Mouse (Mus musculus) limb, embryonic 14.5 days (tissue): Measurements from ENCODE around the gene Tmem144. TPM values are rescaled to one million over a fixed set of nuclear protein-coding genes. Genes with fewer than 3 reads are reported as not detected.
"Not testable (repeated sequence)": the region's sequence is repeated elsewhere in the genome, so short reads cannot be mapped to it uniquely, and the experiment has no call there.

Experiments used
- ATAC-seq: fragments of 200-750 bp; cut with Nextera tagmentation; 2 replicates; pipeline ENCODE4 v1.8.0; 2017; ENCODE audit warnings: low read depth, moderate number of reproducible peaks, moderate TSS enrichment; ENCODE audit not compliant: low FRiP score
- DNase-seq: peaks from one replicate; pipeline ENCODE4 v3.0.0-alpha.2; 2015; ENCODE audit warnings: low spot score
- H3K27ac ChIP-seq: fragments of 300-500 bp; sonication (generic); replicated peaks from 2 replicates; pipeline ENCODE4 v1.5.1; 2014; ENCODE audit warnings: low read depth, mild to moderate bottlenecking, low read length, moderate library complexity, mixed read lengths
- H3K27me3 ChIP-seq: fragments of 300-500 bp; sonication (generic); 2 replicates; pipeline ENCODE4 v1.6.1; 2014; ENCODE audit warnings: low read length, mixed read lengths; ENCODE audit not compliant: control insufficient read depth, insufficient read depth
- H3K36me3 ChIP-seq: fragments of 300-500 bp; sonication (generic); 2 replicates; pipeline ENCODE4 v1.6.1; 2014; ENCODE audit warnings: mild to moderate bottlenecking, low read length, moderate library complexity, mixed read lengths; ENCODE audit not compliant: control insufficient read depth, insufficient read depth
- H3K4me1 ChIP-seq: fragments of 300-500 bp; sonication (generic); 2 replicates; pipeline ENCODE4 v1.6.1; 2014; ENCODE audit warnings: antibody characterized with exemption, low read length, mixed read lengths; ENCODE audit not compliant: control insufficient read depth, insufficient read depth
- H3K4me2 ChIP-seq: fragments of 300-500 bp; sonication (generic); replicated peaks from 2 replicates; pipeline ENCODE4 v1.6.1; 2014; ENCODE audit warnings: low read depth, mild to moderate bottlenecking, low read length, moderate library complexity; ENCODE audit not compliant: severe bottlenecking
- H3K4me3 ChIP-seq: fragments of 300-500 bp; sonication (generic); replicated peaks from 2 replicates; pipeline ENCODE4 v1.5.1; 2014; ENCODE audit warnings: low read length
- H3K9ac ChIP-seq: fragments of 300-500 bp; sonication (generic); 2 replicates; pipeline ENCODE4 v1.6.1; 2014; ENCODE audit warnings: mild to moderate bottlenecking, low read depth, low read length, moderate library complexity; ENCODE audit not compliant: severe bottlenecking
- H3K9me3 ChIP-seq: fragments of 300-500 bp; sonication (generic); 2 replicates; pipeline ENCODE4 v1.6.1; 2016; ENCODE audit warnings: low read length; ENCODE audit not compliant: control insufficient read depth
- POLR2A ChIP-seq: fragments of 200-500 bp; IDR thresholded peaks from 2 replicates; pipeline ENCODE4 v1.8.0; 2012; ENCODE audit warnings: inconsistent platforms, mild to moderate bottlenecking, moderate library complexity, borderline replicate concordance; ENCODE audit not compliant: insufficient read depth, insufficient read length; ENCODE audit errors: extremely low read depth
- WGBS: fragments of 180-500 bp; shearing (Covaris S2); extraction: QIAGEN DNeasy Blood & Tissue Kit; methylation state at CpG from one replicate; pipeline ENCODE4 v1.1.7; 2014; 5-methylcytosine and 5-hydroxymethylcytosine counted together
- polyA plus RNA-seq, 2 experiments: library from polyadenylated mRNA; depleted of rRNA in 1 of 2; stranded (reverse) in 1 of 2; unstranded in 1 of 2; fragments of >200 nt; fragmentation: Nextera tagmentation in 1 of 2; extraction: Ambion mirVana in 1 of 2; gene quantifications; 2 replicates each; pipeline versions ENCODE4 v1.2.1 to v1.2.3; 2012 to 2014

Tmem144 gene
- polyA plus RNA-seq, 2 experiments: 1.2 to 3.3 TPM

DNA sequence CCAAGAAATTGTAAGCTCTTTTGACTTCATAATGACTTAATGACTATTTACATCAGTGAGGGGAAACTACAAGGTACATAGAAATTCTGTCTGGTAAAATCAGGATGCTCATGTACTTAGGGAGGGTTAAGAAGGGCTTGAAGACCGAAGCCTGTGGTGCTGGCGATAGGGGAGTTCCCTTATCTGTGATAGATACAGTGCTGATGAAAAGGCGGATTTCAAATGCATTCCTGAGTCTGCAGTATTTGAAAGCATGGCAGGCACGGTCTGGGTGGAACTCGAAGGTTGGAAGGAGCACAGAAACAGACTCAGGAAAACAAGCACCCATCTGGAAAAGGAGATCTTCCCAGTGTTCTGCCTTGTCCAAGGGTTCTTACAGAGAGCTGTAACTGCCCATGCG lies 42.0 kb downstream of the Tmem144 start:
- 72% methylated on average over 6 of the region's 6 CpGs for WGBS
- no peak for TF ChIP-seq POLR2A
- Histone ChIP-seq H3K36me3 (no peaks in the 10 kb centered on the region), H3K27ac (no peak overlapping the region), H3K4me1 (no peaks in the 10 kb centered on the region), H3K9ac (no peak overlapping the region), H3K27me3 (no peaks in the 10 kb centered on the region), H3K4me2 (no peak overlapping the region), H3K4me3 (no peak overlapping the region), H3K9me3 (no peaks in the 10 kb centered on the region)
- DNase-seq: no peak
- no peak for ATAC-seq

DNA sequence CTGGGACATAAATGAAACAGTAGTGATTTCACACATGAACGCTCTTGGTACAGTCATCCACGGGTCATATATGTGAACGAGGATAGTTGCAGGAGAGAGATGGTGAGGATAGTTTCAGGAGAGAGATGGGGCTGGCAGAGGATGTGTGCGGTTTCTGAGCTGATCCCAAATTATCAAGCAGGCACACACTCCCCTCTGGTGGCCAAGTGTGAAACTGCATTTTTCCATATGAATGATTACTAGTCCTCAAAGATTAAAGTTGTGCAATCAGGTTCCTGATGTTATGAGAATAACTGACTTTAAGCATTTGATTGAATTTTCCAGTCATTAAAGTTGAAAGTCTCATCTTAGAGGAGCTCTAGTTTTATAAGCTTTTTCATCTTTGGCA lies 43.4 kb downstream of the Tmem144 start:
- Histone ChIP-seq H3K36me3 (no peaks in the 10 kb centered on the region), H3K27ac (no peak overlapping the region), H3K4me1 (no peaks in the 10 kb centered on the region), H3K9me3 (no peaks in the 10 kb centered on the region), H3K9ac (no peak overlapping the region), H3K4me2 (no peak overlapping the region), H3K4me3 (no peak overlapping the region), H3K27me3 (no peaks in the 10 kb centered on the region)
- TF ChIP-seq POLR2A: no peak
- WGBS: 6% methylated on average over 4 of the region's 4 CpGs
- DNase-seq (peak; percentile 89), ATAC-seq (peak; percentile 63; the same call in 1 of the 2 replicates)

DNA sequence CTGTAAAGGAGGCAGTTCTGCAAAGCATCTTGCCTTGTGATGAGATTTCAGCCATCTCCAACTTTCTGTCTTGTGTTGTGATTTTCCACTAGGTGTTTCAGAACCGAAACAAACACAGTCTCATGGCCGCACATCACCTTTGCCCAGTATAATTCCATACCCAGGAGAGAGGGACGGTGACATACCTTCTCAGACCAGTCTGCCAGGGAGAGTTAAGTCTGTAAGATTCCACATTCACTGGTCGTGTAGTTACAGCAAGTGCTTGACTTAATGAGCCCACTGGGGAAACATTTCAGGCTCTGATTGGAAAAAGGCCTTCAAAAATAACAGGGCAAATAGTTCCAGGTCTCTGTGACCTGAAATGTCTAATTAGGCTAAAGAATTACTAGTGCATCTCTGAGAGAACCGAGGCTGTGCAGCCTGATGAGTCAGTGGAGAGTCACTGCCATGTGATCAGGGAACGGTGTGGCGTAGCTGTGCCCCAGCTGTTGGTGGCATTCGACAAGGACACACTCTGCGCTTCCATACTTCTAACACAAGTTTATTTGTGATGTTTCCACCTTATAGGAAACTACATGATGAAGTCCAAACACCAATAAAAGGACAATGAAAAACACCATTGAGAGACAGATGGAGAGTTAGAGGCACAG lies 43.9 kb downstream of the Tmem144 start:
- Histone ChIP-seq H3K36me3 (no peaks in the 10 kb centered on the region), H3K9me3 (no peaks in the 10 kb centered on the region), H3K4me2 (no peak overlapping the region), H3K4me3 (no peak overlapping the region), H3K27me3 (no peaks in the 10 kb centered on the region), H3K4me1 (no peaks in the 10 kb centered on the region), H3K9ac (no peak overlapping the region), H3K27ac (no peak overlapping the region)
- no peak for DNase-seq
- TF ChIP-seq POLR2A: no peak
- ATAC-seq: no peak
- WGBS: 61% methylated on average over 9 of the region's 9 CpGs

GRCm38 (mm10) chr3:79800761-79801160 lies 51.8 kb downstream of the Tmem144 start:
- H3K27me3 ChIP-seq: not testable (repeated sequence)

GRCm38 (mm10) chr3:79792307-79792706 lies 60.3 kb downstream of the Tmem144 start:
- ATAC-seq: no peak
- Histone ChIP-seq H3K4me1 (no peaks in the 10 kb centered on the region), H3K9ac (no peak overlapping the region), H3K27me3 (no peaks in the 10 kb centered on the region), H3K4me2 (no peak overlapping the region), H3K27ac (no peak overlapping the region), H3K36me3 (no peaks in the 10 kb centered on the region), H3K4me3 (no peak overlapping the region), H3K9me3 (no peaks in the 10 kb centered on the region)
- TF ChIP-seq POLR2A: no peak
- WGBS: 84% methylated on average over 6 of the region's 6 CpGs
- DNase-seq: no peak

More at GRCm38 (mm10) chr3:79800761-79801160, 51.8 kb downstream of the Tmem144 start:
- not testable (repeated sequence) for H3K27ac ChIP-seq, H3K9ac ChIP-seq, H3K36me3 ChIP-seq, H3K4me1 ChIP-seq, ATAC-seq, H3K4me2 ChIP-seq, H3K4me3 ChIP-seq, H3K9me3 ChIP-seq, DNase-seq
- WGBS: 88% methylated on average over 7 of the region's 7 CpGs

GRCm38 (mm10) chr3:79790324-79790723 lies 62.2 kb downstream of the Tmem144 start:
- no peak overlapping the region for H3K27ac ChIP-seq
- peak; percentile 50; the same call in 1 of the 2 replicates for ATAC-seq
- H3K4me3 ChIP-seq: no peak overlapping the region
- DNase-seq: no peak
- no peak overlapping the region for H3K4me2 ChIP-seq
- no peaks in the 10 kb centered on the region for H3K27me3 ChIP-seq
- 12% methylated on average over 3 of the region's 3 CpGs for WGBS
- H3K4me1 ChIP-seq: no peaks in the 10 kb centered on the region
- no peak for TF ChIP-seq POLR2A
- H3K9ac ChIP-seq: no peak overlapping the region
- no peaks in the 10 kb centered on the region for H3K36me3 ChIP-seq
- H3K9me3 ChIP-seq: no peaks in the 10 kb centered on the region
